Mouse (Mus musculus): ENCODE measurements around the gene Hnrnpdl.

GRCm38 (mm10) chr5:100042467-100042866 is 3.0 kb upstream of the Hnrnpdl start:
- no peak for TF ChIP-seq EP300 (IDR thresholded peaks at IDR 0.05; ENCODE audit: insufficient read depth, low read depth, low read length)
- no peak for TF ChIP-seq POLR2A (IDR thresholded peaks at IDR 0.05; ENCODE audit: insufficient read depth, low read depth, low read length)
- TF ChIP-seq CTCF (IDR thresholded peaks at IDR 0.05), result no peak

All from heart, adult 2 months (tissue).